Mouse (Mus musculus): ENCODE measurements around the gene Cops3. TPM values are rescaled to one million over a fixed set of nuclear protein-coding genes. Genes with fewer than 3 reads are reported as not detected.

The Cops3 gene
- polyA plus RNA-seq, 1 experiment from 2014 or later: 168 TPM

GRCm38 (mm10) chr11:59817916-59818315, 21.7 kb downstream of the Cops3 start:
- no peak for ATAC-seq (replicated peaks; ENCODE audit: insufficient number of reproducible peaks, low FRiP score, low TSS enrichment)
- Histone ChIP-seq H3K9ac (ENCODE audit: low read depth, low read length) (no peak overlapping the region), H3K4me3 (ENCODE audit: low read depth, low read length) (no peak overlapping the region), H3K9me3 (replicated peaks; ENCODE audit: control insufficient read depth, low read length) (no peaks in the 10 kb centered on the region; the same call in 1 of the 2 replicates), H3K27ac (ENCODE audit: low read depth, low read length) (no peak overlapping the region), H3K27me3 (ENCODE audit: control insufficient read depth, insufficient read depth, low read length) (no peaks in the 10 kb centered on the region), H3K4me2 (no peak overlapping the region), H3K36me3 (ENCODE audit: control insufficient read depth, insufficient read depth, low read length) (peaks cover 48% of the 10 kb centered on the region), H3K4me1 (ENCODE audit: control insufficient read depth, insufficient read depth, low read length) (no peaks in the 10 kb centered on the region)
- WGBS (ENCODE audit: insufficient replicate concordance): 96% methylated on average over 3 of the region's 3 CpGs

GRCm38 (mm10) chr11:59815482-59816065, 24.1 kb downstream of the Cops3 start:
- 86% methylated on average over 6 of the region's 6 CpGs for WGBS (ENCODE audit: insufficient replicate concordance)

GRCm38 (mm10) chr11:59814936-59815335, 24.7 kb downstream of the Cops3 start:
- Histone ChIP-seq H3K4me1 (ENCODE audit: control insufficient read depth, insufficient read depth, low read length) (peaks cover 7% of the 10 kb centered on the region; the same call in 1 of the 2 replicates), H3K9ac (ENCODE audit: low read depth, low read length) (no peak overlapping the region), H3K27ac (ENCODE audit: low read depth, low read length) (no peak overlapping the region), H3K4me2 (no peak overlapping the region), H3K4me3 (ENCODE audit: low read depth, low read length) (no peak overlapping the region), H3K27me3 (ENCODE audit: control insufficient read depth, insufficient read depth, low read length) (no peaks in the 10 kb centered on the region), H3K36me3 (ENCODE audit: control insufficient read depth, insufficient read depth, low read length) (peaks cover 35% of the 10 kb centered on the region), H3K9me3 (replicated peaks; ENCODE audit: control insufficient read depth, low read length) (no peaks in the 10 kb centered on the region; the same call in 1 of the 2 replicates)
- WGBS (ENCODE audit: insufficient replicate concordance): 81% methylated on average over 6 of the region's 6 CpGs
- no peak for ATAC-seq (replicated peaks; ENCODE audit: insufficient number of reproducible peaks, low FRiP score, low TSS enrichment)

More at GRCm38 (mm10) chr11:59815482-59816065, 24.1 kb downstream of the Cops3 start:
- no peak for ATAC-seq (replicated peaks; ENCODE audit: insufficient number of reproducible peaks, low FRiP score, low TSS enrichment)
- Histone ChIP-seq H3K4me1 (ENCODE audit: control insufficient read depth, insufficient read depth, low read length) (peaks cover 7% of the 10 kb centered on the region; the same call in 1 of the 2 replicates), H3K9me3 (replicated peaks; ENCODE audit: control insufficient read depth, low read length) (no peaks in the 10 kb centered on the region; the same call in 1 of the 2 replicates), H3K4me3 (ENCODE audit: low read depth, low read length) (no peak overlapping the region), H3K9ac (ENCODE audit: low read depth, low read length) (no peak overlapping the region), H3K27ac (ENCODE audit: low read depth, low read length) (no peak overlapping the region), H3K36me3 (ENCODE audit: control insufficient read depth, insufficient read depth, low read length) (peaks cover 42% of the 10 kb centered on the region), H3K4me2 (no peak overlapping the region), H3K27me3 (ENCODE audit: control insufficient read depth, insufficient read depth, low read length) (no peaks in the 10 kb centered on the region)

- Histone ChIP-seq H3K9me3 (replicated peaks; ENCODE audit: control insufficient read depth, low read length) (no peaks in the 10 kb centered on the region; the same call in 1 of the 2 replicates), H3K4me1 (ENCODE audit: control insufficient read depth, insufficient read depth, low read length) (peaks cover 7% of the 10 kb centered on the region; the same call in 1 of the 2 replicates), H3K27ac (ENCODE audit: low read depth, low read length) (no peak overlapping the region), H3K4me2 (no peak overlapping the region), H3K36me3 (ENCODE audit: control insufficient read depth, insufficient read depth, low read length) (peaks cover 29% of the 10 kb centered on the region), H3K9ac (ENCODE audit: low read depth, low read length) (no peak overlapping the region), H3K27me3 (ENCODE audit: control insufficient read depth, insufficient read depth, low read length) (no peaks in the 10 kb centered on the region), H3K4me3 (ENCODE audit: low read depth, low read length) (no peak overlapping the region)
- WGBS (ENCODE audit: insufficient replicate concordance): 86% methylated on average over 1 of the region's 1 CpGs
- ATAC-seq (replicated peaks; ENCODE audit: insufficient number of reproducible peaks, low FRiP score, low TSS enrichment): no peak
Measured at GRCm38 (mm10) chr11:59814311-59814710, 25.3 kb downstream of the Cops3 start.

- H3K9me3 ChIP-seq (replicated peaks; ENCODE audit: control insufficient read depth, low read length): no peaks in the 10 kb centered on the region
- H3K27me3 ChIP-seq (ENCODE audit: control insufficient read depth, insufficient read depth, low read length): no peaks in the 10 kb centered on the region
- peaks cover 19% of the 10 kb centered on the region for H3K36me3 ChIP-seq (ENCODE audit: control insufficient read depth, insufficient read depth, low read length)
- H3K4me2 ChIP-seq: no peak overlapping the region
- WGBS (ENCODE audit: insufficient replicate concordance): 63% methylated on average over 3 of the region's 3 CpGs
- peaks cover 12% of the 10 kb centered on the region for H3K4me1 ChIP-seq (ENCODE audit: control insufficient read depth, insufficient read depth, low read length)
- no peak overlapping the region for H3K27ac ChIP-seq (ENCODE audit: low read depth, low read length)
- H3K4me3 ChIP-seq (ENCODE audit: low read depth, low read length): no peak overlapping the region
- ATAC-seq (replicated peaks; ENCODE audit: insufficient number of reproducible peaks, low FRiP score, low TSS enrichment): no peak
- H3K9ac ChIP-seq (ENCODE audit: low read depth, low read length): no peak overlapping the region
Measured at GRCm38 (mm10) chr11:59813276-59813675, 26.4 kb downstream of the Cops3 start.

GRCm38 (mm10) chr11:59811211-59811610, 28.4 kb downstream of the Cops3 start:
- 60% methylated on average over 4 of the region's 4 CpGs for WGBS (ENCODE audit: insufficient replicate concordance)

GRCm38 (mm10) chr11:59810480-59811158, 29.0 kb downstream of the Cops3 start:
- Histone ChIP-seq H3K9me3 (replicated peaks; ENCODE audit: control insufficient read depth, low read length) (no peaks in the 10 kb centered on the region), H3K36me3 (ENCODE audit: control insufficient read depth, insufficient read depth, low read length) (peaks cover 9% of the 10 kb centered on the region), H3K9ac (ENCODE audit: low read depth, low read length) (peak overlapping the region; percentile 99), H3K4me1 (ENCODE audit: control insufficient read depth, insufficient read depth, low read length) (peaks cover 14% of the 10 kb centered on the region), H3K4me2 (peak overlapping the region; percentile 82), H3K4me3 (ENCODE audit: low read depth, low read length) (peak overlapping the region; percentile 78), H3K27me3 (ENCODE audit: control insufficient read depth, insufficient read depth, low read length) (no peaks in the 10 kb centered on the region), H3K27ac (ENCODE audit: low read depth, low read length) (no peak overlapping the region)
- no peak for ATAC-seq (replicated peaks; ENCODE audit: insufficient number of reproducible peaks, low FRiP score, low TSS enrichment)
- WGBS (ENCODE audit: insufficient replicate concordance): 56% methylated on average over 14 of the region's 14 CpGs

More at GRCm38 (mm10) chr11:59811211-59811610, 28.4 kb downstream of the Cops3 start:
- Histone ChIP-seq H3K27me3 (ENCODE audit: control insufficient read depth, insufficient read depth, low read length) (no peaks in the 10 kb centered on the region), H3K36me3 (ENCODE audit: control insufficient read depth, insufficient read depth, low read length) (peaks cover 9% of the 10 kb centered on the region; the same call in 1 of the 2 replicates), H3K9me3 (replicated peaks; ENCODE audit: control insufficient read depth, low read length) (no peaks in the 10 kb centered on the region), H3K4me3 (ENCODE audit: low read depth, low read length) (no peak overlapping the region), H3K27ac (ENCODE audit: low read depth, low read length) (no peak overlapping the region), H3K9ac (ENCODE audit: low read depth, low read length) (no peak overlapping the region), H3K4me1 (ENCODE audit: control insufficient read depth, insufficient read depth, low read length) (peaks cover 14% of the 10 kb centered on the region), H3K4me2 (no peak overlapping the region; the same call in 1 of the 2 replicates)
- ATAC-seq (replicated peaks; ENCODE audit: insufficient number of reproducible peaks, low FRiP score, low TSS enrichment): no peak

GRCm38 (mm10) chr11:59809670-59810474, 29.8 kb downstream of the Cops3 start, which contains the start of gene Flcn:
Gene Flcn, minus strand, starts transcription at chr11:59810016.
- Histone ChIP-seq H3K9ac (ENCODE audit: low read depth, low read length) (peak within 1 kb of the TSS; percentile 99), H3K4me3 (ENCODE audit: low read depth, low read length) (peak within 1 kb of the TSS; percentile 78), H3K9me3 (replicated peaks; ENCODE audit: control insufficient read depth, low read length) (no peaks in the 10 kb centered on the region), H3K36me3 (ENCODE audit: control insufficient read depth, insufficient read depth, low read length) (peaks cover 9% of the 10 kb centered on the region), H3K27ac (ENCODE audit: low read depth, low read length) (peak within 1 kb of the TSS; percentile 98), H3K4me2 (peak within 1 kb of the TSS; percentile 82), H3K4me1 (ENCODE audit: control insufficient read depth, insufficient read depth, low read length) (peaks cover 14% of the 10 kb centered on the region), H3K27me3 (ENCODE audit: control insufficient read depth, insufficient read depth, low read length) (no peaks in the 10 kb centered on the region)
- WGBS (ENCODE audit: insufficient replicate concordance): under 1% methylated on average over 52 of the region's 52 CpGs
- ATAC-seq (replicated peaks; ENCODE audit: insufficient number of reproducible peaks, low FRiP score, low TSS enrichment): peak; percentile 89
